Mouse (Mus musculus): Measurements from ENCODE around the gene Brd9. TPM values are rescaled to one million over a fixed set of nuclear protein-coding genes. Genes with fewer than 3 reads are reported as not detected.
A peak's percentile ranks its signal among the peaks of the same experiment; 100 is the strongest.

Brd9 gene
- polyA plus RNA-seq, 1 experiment from 2014 or later: 20.2 TPM

DNA sequence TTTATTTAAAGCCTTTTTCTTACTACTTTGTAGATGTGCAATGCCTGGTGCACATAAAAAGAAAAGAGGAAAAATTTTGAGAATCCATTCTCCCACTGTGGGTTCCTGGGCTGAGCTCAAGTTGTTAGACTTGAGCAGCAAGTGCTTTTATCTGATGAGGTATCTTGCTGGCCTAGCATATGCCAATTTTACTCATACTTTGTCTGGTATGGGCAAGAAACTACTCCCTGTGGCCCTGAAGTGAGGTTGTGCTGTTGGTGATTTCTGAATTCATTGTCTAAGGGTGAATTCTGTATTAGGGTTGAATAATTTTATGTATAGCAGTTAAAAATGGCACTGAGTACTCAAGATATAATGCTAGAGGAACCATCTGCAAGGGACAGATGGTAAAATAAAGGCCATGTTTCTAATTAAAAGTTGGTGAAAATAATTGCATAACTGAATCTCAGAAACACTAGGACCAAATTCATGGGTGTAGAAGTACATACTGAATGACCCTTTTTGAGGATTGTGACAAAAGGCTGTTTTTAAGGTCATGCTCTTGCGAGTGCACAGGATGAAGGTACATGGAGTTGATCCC is 16.0 kb downstream of the Brd9 start:
- 86% methylated on average over 1 of the region's 1 CpGs for WGBS (ENCODE audit: insufficient replicate concordance)
- no peak for ATAC-seq
- peaks cover 93% of the 10 kb centered on the region for H3K36me3 ChIP-seq
- H3K4me1 ChIP-seq: no peaks in the 10 kb centered on the region
- no peak overlapping the region for H3K27ac ChIP-seq
- no peak overlapping the region for H3K4me2 ChIP-seq
- no peaks in the 10 kb centered on the region for H3K9me3 ChIP-seq (replicated peaks)
- no peak overlapping the region for H3K9ac ChIP-seq
- H3K4me3 ChIP-seq: no peak overlapping the region
- no peaks in the 10 kb centered on the region for H3K27me3 ChIP-seq (replicated peaks)

DNA sequence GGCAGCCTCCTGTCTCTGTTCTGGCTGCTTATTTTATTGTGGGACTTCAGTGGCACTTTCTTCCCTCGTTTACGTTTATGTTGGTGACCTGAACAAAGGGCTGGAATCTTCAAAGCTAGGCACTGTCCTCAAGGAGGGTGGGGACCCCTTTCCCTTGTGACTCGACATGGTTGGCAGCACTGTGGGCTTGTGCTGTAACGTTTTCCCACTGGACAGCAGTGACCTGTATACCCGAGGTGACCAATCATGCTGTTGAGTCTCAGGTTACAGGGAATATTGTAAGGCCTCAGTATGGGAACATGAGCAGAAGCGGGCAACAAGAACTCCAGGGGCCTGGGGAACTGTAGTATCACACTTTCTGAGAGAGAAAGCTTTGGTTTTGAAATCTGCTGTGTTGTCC is 17.1 kb downstream of the Brd9 start:
- no peak overlapping the region for H3K4me3 ChIP-seq
- H3K27ac ChIP-seq: no peak overlapping the region
- H3K9me3 ChIP-seq (replicated peaks): no peaks in the 10 kb centered on the region
- WGBS (ENCODE audit: insufficient replicate concordance): 70% methylated on average over 6 of the region's 6 CpGs
- peaks cover 93% of the 10 kb centered on the region for H3K36me3 ChIP-seq
- H3K27me3 ChIP-seq (replicated peaks): no peaks in the 10 kb centered on the region
- ATAC-seq: no peak
- no peak overlapping the region for H3K4me2 ChIP-seq
- H3K9ac ChIP-seq: no peak overlapping the region
- no peaks in the 10 kb centered on the region for H3K4me1 ChIP-seq

DNA sequence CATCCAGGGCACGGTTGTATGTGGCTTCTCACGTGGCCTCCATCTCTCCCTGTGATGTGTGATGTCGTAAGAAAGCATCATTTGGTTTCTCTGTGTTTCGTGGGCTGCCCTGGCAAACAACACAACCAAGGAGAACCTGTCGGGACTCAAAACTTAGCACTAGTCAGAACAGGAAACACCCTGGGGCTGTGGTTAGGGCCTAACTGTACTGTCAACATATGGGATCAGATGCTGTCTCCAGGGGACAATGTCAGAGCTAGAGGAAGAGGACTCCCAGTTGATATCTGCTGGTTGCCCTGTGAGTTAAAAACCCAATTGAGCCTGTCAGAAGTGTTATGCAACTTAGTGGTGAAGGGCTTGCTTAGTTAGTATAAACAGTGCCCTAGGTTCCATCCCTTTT is 17.9 kb downstream of the Brd9 start:
- H3K36me3 ChIP-seq: peaks cover 93% of the 10 kb centered on the region
- no peak for ATAC-seq
- 59% methylated on average over 5 of the region's 5 CpGs for WGBS (ENCODE audit: insufficient replicate concordance)

DNA sequence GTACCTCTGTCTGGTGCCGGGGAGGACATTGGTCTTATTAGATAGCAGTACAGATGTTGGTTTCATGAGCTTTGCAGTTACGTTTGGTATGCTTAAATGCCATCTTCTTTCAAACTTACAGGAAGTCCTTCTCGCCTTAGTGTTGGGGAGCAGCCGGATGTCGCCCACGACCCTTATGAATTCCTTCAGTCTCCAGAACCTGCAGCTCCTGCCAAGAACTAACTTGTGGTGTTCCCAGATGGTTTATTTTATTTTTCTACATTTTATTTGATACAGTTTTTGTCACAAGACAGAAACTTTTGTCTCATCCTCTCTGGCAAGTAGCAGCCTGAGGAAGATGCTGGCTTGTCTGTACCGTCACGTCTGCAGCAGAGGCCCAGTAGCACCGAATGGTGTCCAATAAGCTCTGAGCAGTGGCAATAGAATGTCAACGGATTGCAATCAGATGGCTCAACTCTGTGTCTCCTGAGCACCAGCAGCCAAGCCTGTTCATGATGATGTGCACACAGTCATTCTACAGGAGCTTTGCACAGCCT is 22.6 kb downstream of the Brd9 start:
- Histone ChIP-seq H3K4me1 (no peaks in the 10 kb centered on the region), H3K36me3 (peaks cover 66% of the 10 kb centered on the region), H3K27ac (no peak overlapping the region), H3K9me3 (replicated peaks) (no peaks in the 10 kb centered on the region), H3K27me3 (replicated peaks) (0 out of 2 replicates have a peak, but pooled peaks cover under 1% of the 10 kb centered on the region), H3K9ac (no peak overlapping the region), H3K4me2 (no peak overlapping the region), H3K4me3 (no peak overlapping the region)
- 79% methylated on average over 10 of the region's 10 CpGs for WGBS (ENCODE audit: insufficient replicate concordance)
- ATAC-seq: no peak

More for the DNA sequence above, 17.9 kb downstream of the Brd9 start:
- Histone ChIP-seq H3K9ac (no peak overlapping the region), H3K4me1 (no peaks in the 10 kb centered on the region), H3K4me2 (no peak overlapping the region), H3K9me3 (replicated peaks) (no peaks in the 10 kb centered on the region), H3K27ac (no peak overlapping the region), H3K4me3 (no peak overlapping the region), H3K27me3 (replicated peaks) (no peaks in the 10 kb centered on the region)

DNA sequence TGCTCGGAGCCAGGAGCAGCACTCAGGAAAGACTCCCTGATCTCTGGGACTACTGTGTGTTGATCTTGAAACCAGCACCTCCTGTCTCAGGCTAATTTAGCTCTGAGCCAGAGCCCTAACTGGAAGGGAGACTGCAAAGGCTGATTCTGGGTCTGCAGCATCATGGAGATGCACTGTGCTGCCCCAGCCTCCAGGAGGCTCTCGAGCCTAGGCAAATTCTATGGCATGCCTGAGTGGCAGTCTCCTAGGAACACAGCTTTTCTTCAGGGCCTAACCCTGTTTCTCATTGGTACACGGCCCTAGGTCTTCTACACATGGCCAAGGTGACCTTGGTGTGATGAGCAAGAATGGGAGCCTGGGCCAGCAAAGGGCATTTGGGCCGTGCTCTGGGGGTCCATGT is 23.6 kb downstream of the Brd9 start:
- 0 out of 2 replicates have a peak, but pooled peaks cover 10% of the 10 kb centered on the region for H3K27me3 ChIP-seq (replicated peaks)
- ATAC-seq: no peak
- H3K9me3 ChIP-seq (replicated peaks): no peaks in the 10 kb centered on the region
- no peak overlapping the region for H3K27ac ChIP-seq
- no peak overlapping the region for H3K4me2 ChIP-seq
- 73% methylated on average over 4 of the region's 4 CpGs for WGBS (ENCODE audit: insufficient replicate concordance)
- H3K4me1 ChIP-seq: no peaks in the 10 kb centered on the region
- H3K9ac ChIP-seq: no peak overlapping the region
- peaks cover 57% of the 10 kb centered on the region for H3K36me3 ChIP-seq
- no peak overlapping the region for H3K4me3 ChIP-seq

DNA sequence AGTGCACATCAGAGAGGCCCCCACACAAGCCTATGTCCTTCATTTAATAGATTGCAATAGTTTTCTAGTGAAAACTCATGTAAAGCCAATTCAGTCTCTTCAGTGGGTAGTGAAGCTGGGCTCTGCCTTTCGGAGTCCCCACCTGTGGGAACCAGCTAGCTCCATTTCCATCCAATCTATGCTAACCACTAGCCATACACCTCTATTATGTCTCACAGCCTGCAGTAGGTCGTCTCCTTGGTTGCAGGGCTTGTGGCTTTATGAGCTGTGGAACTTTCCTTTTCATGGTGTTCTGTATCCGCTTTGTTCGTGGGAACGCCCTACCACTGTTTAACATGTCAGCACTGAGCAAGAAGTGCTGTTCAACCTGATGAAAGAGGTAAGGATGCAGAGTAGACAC is 25.9 kb downstream of the Brd9 start, which contains the start of gene Zdhhc11:
Gene Zdhhc11, plus strand, starts transcription at position 301 of the 400 bp plus-strand sequence.
- Histone ChIP-seq H3K27me3 (replicated peaks) (0 out of 2 replicates have a peak, but pooled peaks cover 15% of the 10 kb centered on the region), H3K9ac (no peak within 1 kb of the TSS), H3K4me3 (no peak within 1 kb of the TSS), H3K4me1 (no peaks in the 10 kb centered on the region), H3K9me3 (replicated peaks) (no peaks in the 10 kb centered on the region), H3K27ac (no peak within 1 kb of the TSS), H3K4me2 (no peak within 1 kb of the TSS), H3K36me3 (peaks cover 35% of the 10 kb centered on the region)
- 77% methylated on average over 5 of the region's 5 CpGs for WGBS (ENCODE audit: insufficient replicate concordance)
- no peak for ATAC-seq

DNA sequence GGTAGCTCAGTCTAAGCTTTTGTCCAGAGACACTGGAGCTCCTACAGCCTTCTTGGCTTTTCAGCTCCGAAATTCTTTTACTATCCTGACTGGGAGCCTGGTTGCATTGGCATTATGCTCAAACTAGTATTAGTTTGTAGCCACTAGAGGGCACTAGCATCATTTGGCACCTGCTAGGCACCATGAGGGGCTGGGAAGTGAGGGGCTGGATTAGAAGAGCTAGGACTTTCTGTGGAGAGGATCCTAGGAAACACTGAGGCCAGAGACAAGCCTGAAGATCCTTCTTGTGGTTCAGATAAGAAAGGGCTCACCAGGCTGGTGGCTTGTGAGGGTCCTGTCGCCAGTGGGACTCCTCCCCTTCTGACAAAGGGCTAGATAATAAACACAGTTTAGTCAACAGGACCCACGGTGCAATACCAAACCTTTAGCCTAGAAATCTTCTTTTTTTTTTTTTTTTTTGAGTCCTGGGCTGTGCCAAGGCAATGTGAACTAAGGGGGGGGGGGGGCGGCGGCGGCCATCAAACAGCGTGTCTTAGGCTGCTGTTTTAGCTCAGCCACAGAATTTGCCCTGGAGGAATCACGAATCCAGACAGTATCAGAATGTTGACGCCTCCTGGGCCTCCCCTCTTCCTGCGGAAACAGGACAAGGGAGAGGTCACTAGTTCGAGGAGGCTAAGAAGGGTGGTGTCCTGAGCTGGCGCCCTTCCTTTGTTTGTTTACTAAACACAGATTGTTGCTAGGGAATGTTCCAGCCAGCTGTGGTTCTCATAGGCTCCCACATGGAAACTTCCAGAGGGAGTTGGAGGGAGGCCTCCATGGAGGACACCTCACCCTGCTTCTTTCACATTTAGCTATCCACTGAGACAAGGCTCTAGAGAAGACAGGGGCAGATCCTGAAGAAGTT is 33.2 kb downstream of the Brd9 start:
- WGBS (ENCODE audit: insufficient replicate concordance): 16% methylated on average over 12 of the region's 12 CpGs
- no peaks in the 10 kb centered on the region for H3K9me3 ChIP-seq (replicated peaks)
- H3K36me3 ChIP-seq: no peaks in the 10 kb centered on the region
- no peak overlapping the region for H3K4me3 ChIP-seq
- H3K27me3 ChIP-seq (replicated peaks): peaks cover 15% of the 10 kb centered on the region
- peak; percentile 63 for ATAC-seq
- H3K4me2 ChIP-seq: peak overlapping the region; percentile 59
- peaks cover 12% of the 10 kb centered on the region for H3K4me1 ChIP-seq
- H3K27ac ChIP-seq: no peak overlapping the region
- H3K9ac ChIP-seq: no peak overlapping the region; the same call in 1 of the 2 replicates

DNA sequence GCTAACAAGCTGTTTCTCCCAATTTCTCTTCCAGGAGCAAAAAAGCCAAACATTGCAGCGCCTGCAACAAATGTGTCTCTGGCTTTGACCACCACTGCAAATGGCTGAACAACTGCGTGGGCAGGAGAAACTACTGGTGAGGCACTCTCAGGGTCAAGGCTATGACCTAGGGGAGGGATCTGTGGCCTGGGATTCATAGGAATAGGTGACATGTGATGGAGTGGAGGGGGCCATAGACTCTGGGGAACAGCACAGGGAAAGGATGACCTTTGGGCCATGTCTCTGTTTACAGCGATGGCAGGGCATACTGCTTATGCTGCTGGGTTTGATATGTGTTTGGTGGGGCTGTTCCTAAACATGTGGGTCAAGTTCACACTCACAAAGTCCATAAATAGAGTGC is 36.9 kb downstream of the Brd9 start:
- WGBS (ENCODE audit: insufficient replicate concordance): 69% methylated on average over 3 of the region's 3 CpGs
- no peak overlapping the region for H3K4me3 ChIP-seq
- no peaks in the 10 kb centered on the region for H3K36me3 ChIP-seq
- H3K27ac ChIP-seq: no peak overlapping the region
- peaks cover 12% of the 10 kb centered on the region for H3K4me1 ChIP-seq
- H3K27me3 ChIP-seq (replicated peaks): peaks cover 12% of the 10 kb centered on the region
- ATAC-seq: no peak
- H3K9me3 ChIP-seq (replicated peaks): no peaks in the 10 kb centered on the region
- no peak overlapping the region for H3K4me2 ChIP-seq
- H3K9ac ChIP-seq: no peak overlapping the region

DNA sequence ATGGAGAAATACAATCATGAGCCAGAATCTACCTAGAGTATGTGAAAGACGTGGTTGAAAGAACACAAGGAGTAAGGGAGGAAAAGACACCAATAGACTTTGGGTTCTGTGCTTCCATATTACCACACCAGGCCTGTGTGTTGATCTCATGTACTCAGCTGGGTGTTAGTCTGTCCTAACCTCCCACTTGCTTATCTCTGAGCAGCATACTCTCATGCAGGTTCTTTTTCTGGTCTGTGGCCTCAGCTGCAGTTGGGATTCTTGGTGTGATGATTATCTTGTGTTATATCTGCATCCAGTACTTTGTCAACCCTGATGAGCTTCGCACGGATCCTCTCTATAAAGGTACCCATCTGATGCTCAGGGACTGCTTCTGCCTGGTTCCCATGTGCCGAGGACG is 39.3 kb downstream of the Brd9 start:
- ATAC-seq: peak; percentile 63
- Histone ChIP-seq H3K4me1 (no peaks in the 10 kb centered on the region), H3K27ac (no peak overlapping the region), H3K27me3 (replicated peaks) (peaks cover 15% of the 10 kb centered on the region; the same call in 1 of the 2 replicates), H3K9ac (no peak overlapping the region), H3K4me3 (no peak overlapping the region), H3K4me2 (no peak overlapping the region), H3K9me3 (replicated peaks) (no peaks in the 10 kb centered on the region), H3K36me3 (no peaks in the 10 kb centered on the region)
- WGBS (ENCODE audit: insufficient replicate concordance): 58% methylated on average over 5 of the region's 5 CpGs

DNA sequence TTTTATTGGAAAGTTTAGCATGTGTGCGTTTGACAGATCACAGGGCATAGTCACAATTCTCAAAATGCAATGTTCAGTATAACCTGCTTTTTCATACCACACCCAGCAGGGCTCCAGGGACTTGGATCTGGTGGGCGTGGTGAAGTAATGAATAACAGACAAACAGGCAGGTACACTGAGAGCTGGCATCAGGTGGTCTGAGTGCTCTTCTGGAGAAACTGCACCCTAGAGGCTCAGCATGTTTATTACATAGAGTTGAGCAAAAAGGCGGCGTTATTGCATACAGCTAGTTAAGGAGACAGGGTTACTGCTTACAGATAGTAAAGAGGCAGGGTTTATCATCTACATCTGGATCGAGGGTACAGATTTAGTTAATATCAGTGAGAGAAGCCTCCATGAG is 52.7 kb downstream of the Brd9 start:
- WGBS (ENCODE audit: insufficient replicate concordance): 60% methylated on average over 5 of the region's 5 CpGs
- Histone ChIP-seq H3K4me1 (peaks cover 21% of the 10 kb centered on the region), H3K9ac (no peak overlapping the region), H3K4me3 (no peak overlapping the region), H3K27me3 (replicated peaks) (no peaks in the 10 kb centered on the region), H3K36me3 (no peaks in the 10 kb centered on the region), H3K4me2 (peak overlapping the region; percentile 28), H3K27ac (no peak overlapping the region), H3K9me3 (replicated peaks) (no peaks in the 10 kb centered on the region)
- ATAC-seq: peak; percentile 38

DNA sequence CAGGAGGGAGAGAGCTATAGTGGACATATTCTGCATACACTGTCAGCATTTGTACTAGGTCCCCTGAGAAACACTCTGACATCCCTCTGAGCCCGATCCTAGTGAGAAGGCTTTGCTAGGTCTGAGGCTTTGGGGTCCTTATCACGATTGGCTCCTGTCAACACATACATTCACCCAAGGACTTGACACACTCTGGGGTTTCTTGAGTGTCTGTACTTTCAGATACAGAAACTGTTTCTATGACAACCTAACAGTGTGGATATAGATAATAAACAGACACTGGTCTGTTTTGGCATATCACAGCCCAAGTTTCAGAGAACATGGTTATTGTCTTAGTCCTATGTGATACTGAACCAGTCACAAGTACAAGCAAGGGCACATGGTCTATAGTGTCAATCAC is 53.1 kb downstream of the Brd9 start:
- Histone ChIP-seq H3K9me3 (replicated peaks) (no peaks in the 10 kb centered on the region), H3K4me3 (no peak overlapping the region), H3K4me1 (peaks cover 21% of the 10 kb centered on the region), H3K27me3 (replicated peaks) (no peaks in the 10 kb centered on the region), H3K9ac (no peak overlapping the region), H3K27ac (no peak overlapping the region), H3K36me3 (no peaks in the 10 kb centered on the region), H3K4me2 (peak overlapping the region; percentile 28)
- peak; percentile 93 for ATAC-seq
- WGBS (ENCODE audit: insufficient replicate concordance): 13% methylated on average over 2 of the region's 2 CpGs

DNA sequence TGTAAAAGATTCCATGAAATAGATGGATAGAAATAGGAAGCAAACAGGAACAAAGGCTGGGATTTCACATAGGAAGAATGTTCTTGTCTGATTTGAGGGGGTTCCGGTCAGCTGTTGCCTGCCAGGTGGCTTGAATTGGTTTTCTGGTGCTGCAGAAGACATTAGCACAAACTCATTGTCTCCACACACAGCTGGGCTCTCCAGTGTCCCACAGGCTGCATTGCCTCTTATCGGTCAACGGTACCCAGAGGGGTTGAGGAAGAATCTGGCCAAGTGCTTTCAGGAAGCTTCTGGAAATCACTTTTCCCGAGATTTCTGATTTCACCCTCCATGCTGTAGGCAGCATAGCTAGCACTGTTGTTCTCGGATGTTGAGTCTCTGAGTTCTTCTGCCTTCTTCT is 53.7 kb downstream of the Brd9 start:
- Histone ChIP-seq H3K4me3 (no peak overlapping the region), H3K9ac (no peak overlapping the region), H3K36me3 (no peaks in the 10 kb centered on the region), H3K4me2 (no peak overlapping the region), H3K9me3 (replicated peaks) (no peaks in the 10 kb centered on the region), H3K4me1 (peaks cover 21% of the 10 kb centered on the region), H3K27ac (no peak overlapping the region), H3K27me3 (replicated peaks) (no peaks in the 10 kb centered on the region)
- 59% methylated on average over 5 of the region's 5 CpGs for WGBS (ENCODE audit: insufficient replicate concordance)
- no peak for ATAC-seq

Data from liver, embryonic 12.5 days (tissue).